Mouse (Mus musculus) fat pad, adult 2 months (tissue): ENCODE data around the gene D630039A03Rik.
"Not testable (repeated sequence)": the region's sequence is repeated elsewhere in the genome, so short reads cannot be mapped to it uniquely, and the experiment has no call there.

Experiments used
- DNase-seq: peaks from one replicate; pipeline ENCODE4 v3.0.0-alpha.2; 2011; ENCODE audit warnings: low read depth, low spot score; ENCODE audit errors: extremely low read depth

Gene D630039A03Rik

DNA sequence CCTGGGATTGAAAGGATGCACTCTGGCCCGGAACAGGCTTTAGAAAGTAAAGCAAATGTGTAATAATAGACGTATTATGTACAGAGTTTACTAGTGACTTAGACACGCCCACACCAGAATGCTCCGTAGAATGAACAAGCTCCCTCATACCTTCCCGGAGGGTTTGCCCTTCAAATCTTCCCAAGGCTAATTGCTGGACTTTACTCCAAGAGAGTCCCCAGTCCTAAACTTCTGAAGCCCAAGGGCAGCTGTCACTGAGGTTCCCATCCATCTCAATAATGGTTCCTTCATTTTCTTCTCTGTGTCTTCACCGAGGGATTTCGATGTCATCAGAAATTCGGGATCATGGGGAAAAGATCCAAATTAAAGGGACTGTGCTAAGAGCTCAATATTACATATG lies 26.3 kb downstream of the D630039A03Rik start:
- DNase-seq = no peak

DNA sequence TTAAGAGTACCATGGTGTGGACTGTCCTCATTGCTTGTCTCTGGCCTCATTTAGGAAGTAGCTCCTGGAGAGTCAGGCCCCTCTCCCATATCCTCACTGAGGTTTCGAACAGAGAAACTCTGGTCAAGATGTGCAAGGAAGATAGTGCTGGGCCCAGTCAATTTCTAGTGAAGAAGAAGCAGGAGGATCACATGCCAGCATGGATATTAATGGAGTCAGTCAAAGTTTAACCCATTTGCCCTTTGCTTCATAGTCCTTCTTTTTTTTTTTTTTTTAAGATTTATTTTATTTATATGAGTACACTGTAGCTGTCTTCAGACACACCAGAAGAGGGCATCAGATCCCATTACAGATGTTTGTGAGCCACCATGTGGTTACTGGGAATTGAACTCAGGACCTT lies 27.1 kb downstream of the D630039A03Rik start:
- not testable (repeated sequence) for DNase-seq

DNA sequence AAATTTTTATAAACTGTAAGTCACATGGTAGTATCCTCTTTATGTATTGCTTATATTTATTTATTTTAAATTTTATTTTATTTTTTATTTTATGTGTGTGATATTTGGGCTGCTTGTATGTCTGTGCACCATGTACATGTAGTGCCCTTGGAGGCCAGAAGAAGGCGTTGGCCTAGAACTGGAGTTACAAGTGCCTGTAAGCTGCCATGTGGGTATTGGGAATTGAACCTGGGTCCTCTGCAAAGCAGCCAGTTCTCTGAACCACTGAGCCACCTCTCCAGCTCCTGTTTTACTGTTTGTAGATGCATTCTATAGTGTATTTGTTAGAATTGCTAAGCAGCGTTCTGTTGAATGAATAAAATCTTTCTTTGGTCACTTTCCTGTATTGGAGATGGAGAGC lies 27.9 kb downstream of the D630039A03Rik start:
- DNase-seq = no peak

DNA sequence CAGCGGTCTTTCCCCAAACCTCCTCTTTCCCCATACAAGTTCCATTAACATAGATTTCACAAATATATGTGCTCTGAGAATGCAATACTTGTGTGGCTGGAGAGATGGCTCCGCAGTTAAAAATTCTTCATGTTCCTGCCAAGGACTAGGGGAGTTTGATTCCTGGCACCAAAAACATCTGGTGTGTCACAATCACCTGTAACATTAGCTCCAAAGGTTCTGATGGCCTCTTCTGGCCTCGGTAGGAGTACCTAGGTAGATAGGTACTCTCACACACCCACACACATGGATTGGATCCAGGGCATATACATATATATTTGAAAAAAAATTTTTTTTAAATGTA lies 29.2 kb downstream of the D630039A03Rik start:
- peak; percentile 56 for DNase-seq

DNA sequence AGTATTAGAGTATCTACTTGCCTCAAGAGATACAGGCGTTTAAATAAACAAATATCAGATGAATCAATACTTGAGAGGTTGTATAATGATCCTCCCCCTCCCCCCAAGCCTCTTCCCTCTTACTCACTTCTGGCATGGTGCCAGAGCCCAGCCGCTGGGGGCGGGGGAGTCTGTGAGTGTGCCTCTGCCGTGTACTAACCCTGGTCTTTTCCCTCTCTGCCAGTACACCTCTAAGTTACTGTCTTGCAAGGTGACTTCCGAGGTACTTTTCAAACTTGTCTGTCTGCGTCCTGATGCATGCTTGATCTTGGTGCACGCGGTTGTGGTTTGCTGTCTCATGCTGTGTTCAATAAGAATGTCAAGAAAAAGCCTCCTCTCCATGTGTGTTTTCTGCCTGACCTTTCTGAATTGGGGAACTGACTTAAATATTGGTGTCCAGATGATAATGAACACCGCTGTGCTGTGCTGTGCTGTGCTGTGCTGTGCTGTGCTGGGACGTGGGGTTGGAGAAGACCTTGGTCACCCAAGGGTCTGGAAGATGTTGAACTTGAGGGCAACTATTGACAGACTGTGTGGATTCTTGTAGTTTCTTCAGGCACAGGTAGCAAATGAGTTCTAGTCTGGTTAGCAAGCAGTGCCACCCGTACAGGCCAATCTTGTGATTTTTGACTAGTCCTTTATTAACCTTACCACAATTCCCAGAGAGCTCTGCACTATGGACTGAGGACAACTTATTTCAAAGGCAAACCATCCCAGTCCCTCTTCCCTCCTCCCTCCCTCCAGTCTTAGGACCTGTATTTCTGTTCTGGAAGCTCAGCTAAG lies 29.8 kb downstream of the D630039A03Rik start:
- DNase-seq = no peak

DNA sequence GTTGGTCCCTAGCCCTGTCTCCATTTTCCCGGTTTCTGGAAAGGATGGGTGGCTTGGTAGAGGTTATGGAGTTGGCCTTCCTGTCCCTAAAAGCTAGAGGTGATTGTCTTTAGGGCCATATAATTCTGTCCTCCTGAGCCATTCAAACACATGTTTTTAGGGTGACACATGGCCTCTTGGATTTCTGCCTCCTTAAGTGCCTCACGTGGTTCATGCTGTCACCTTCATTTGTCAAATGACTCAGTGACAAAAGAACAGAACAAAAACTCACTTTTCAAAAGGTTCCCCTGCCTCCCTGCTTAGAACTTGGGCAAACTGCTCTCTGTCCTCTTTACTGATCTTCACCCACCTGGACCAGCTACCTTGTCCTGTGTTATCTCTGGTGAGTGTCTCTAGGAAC lies 30.9 kb downstream of the D630039A03Rik start:
- DNase-seq = no peak

DNA sequence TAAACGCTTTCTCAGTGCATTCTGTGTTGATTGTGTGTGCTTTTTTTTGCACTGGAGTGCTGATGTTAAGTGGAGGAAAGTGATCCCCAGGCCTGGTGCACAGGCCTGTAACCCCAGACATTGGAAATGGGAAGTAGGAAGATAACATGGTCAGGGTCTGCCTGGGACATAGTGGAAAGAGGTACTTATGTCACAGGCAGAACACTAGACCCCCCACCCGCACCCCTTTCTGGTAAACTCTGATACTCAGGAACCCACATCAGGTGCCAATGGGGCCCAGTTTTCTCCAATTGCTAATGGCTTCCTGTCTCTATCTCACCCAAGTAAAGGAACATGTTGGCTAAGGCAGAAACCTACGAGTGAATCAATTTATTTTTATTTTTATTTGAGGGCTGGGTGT lies 31.6 kb downstream of the D630039A03Rik start:
- no peak for DNase-seq

DNA sequence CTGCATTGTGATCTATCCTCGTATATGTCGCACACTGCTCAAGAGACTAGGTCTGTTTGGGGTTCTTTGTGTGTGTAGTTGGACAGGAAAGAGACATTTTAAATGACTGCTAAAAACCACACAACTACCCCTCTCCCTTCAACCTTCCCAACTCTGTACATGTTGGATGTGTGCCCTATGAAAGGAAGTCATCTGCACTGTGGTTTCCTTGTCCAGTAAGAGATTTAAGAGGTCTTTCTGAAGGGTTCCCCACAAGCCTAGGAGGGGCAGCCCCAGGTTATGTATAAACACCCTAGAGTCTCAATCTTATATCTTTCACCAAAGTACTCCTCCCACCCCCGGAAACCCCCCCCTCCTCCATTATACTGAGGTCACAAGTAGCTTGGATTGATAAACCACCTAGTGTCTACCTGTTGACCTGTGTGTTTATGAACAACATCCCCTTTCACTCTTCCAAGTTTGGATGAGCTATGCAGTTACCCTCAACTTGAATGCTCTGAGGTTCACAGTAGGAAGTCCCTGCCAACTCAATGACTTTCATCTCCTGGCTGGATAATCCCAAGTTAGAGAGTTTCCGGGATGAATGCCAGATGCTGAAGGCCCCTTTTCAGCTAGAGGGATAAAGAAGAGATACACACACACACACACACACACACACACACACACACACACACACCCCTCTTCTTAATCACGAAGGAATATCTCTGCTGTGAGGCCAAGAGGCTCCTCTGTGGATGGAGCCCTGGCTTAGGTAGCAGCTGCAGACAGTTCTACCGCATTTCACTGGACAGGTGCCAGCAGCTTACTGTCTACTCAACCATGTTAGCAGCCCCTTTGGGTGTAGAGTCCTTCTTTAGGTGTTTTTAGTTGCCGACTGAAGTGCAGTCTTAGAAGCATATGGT lies 32.3 kb downstream of the D630039A03Rik start:
- no peak for DNase-seq

DNA sequence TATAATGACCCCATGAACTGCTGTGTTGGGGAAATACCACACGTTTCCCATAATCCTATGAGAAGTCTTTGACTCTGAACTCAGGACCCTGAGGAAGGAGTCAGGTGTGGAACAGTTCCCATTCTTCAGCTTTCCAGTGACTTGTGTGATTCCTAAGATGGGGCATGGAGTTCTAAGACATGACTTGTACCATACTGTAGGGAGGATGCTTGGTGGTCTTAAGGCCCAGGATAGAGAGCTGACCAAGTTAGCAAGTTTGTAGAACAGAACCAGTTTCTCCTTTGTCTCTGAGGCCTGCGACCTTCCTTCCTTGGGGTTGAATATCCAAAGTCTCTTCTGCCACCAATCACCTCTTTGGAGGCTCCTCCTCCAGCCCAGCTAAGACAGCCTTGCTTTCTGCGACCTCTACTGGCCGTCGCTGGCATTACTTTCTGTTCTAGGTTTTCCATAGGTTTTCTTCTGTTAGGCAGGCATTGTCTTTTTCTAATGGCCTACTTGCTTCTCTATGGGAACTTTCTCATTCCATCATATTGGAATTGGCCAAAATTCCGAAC lies 36.2 kb downstream of the D630039A03Rik start:
- no peak for DNase-seq

DNA sequence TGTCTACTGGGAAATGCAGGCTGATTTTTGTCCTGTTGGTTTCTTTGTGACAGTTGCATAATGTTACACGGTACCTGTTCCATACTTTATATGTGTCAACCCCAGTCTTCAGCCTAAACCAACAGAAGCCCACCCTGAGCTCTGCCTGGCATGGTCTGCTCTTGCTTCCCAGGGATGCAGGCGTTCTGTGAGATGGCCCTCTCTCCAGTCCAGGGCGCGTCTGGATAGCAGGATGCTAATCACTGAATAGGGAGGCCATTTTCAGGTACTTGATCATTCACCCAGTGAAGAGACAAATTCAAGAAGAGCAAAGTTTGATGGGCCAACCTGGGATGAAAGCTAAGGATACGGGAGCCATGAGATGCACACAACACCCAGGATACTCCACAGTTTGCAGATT lies 37.0 kb downstream of the D630039A03Rik start:
- DNase-seq = no peak

DNA sequence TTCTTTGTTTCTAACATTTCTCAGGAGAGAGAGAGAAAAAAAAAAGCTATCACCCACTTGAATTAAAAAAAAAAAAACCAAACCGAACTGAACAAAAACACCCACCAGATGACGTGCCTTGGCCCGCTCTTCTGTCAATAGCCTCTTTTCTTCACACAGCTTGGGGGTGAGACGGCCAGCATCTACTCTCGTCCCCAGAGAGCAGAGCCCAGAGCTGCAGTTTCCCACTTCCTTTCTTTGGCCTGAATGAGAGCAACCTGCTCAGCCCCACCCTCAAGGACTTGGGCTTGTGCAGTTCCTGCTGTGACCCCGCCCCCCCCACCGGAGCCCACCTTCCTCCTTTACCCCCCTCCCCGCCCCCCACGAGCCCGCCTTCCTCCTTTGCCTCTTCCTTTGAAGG lies 48.6 kb downstream of the D630039A03Rik start:
- no peak for DNase-seq

DNA sequence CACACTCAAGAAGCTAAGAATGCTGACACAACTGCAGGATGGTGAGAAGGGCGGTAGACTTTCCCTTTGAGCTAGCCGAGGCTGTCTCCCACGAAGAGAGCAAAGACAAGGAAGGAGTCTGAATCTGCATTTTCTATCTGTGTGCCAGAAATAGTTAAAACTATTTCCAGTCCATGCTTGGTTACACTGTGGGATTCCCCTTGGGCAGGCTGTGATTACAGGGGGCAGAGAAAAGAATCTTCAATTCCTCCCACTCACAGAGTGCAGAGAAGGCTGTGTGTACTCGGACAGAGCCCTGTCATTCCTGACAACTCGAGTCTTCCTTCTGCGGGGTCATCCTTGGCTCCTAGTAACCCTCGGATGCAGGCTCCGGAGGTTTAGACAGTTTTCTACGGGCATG lies 49.1 kb downstream of the D630039A03Rik start:
- no peak for DNase-seq

DNA sequence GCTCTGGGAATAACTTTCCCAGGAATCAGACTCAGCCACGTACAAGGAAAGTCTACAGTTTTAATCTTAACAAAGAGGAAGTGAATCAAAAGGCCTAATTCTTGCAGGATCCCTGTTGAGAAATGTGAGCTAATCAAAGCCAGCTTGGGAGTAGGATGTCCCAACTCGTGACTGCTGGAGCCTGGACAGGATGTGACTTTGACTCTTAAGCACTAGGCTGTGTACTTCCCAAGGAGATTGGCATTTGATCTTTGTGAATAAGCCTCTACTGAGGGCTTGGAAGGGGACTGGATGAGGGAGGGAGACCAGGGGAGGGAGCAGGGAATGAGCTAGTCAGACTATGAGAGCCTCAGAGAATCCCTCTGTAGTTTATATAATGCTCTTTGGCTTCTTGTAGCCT lies 50.0 kb downstream of the D630039A03Rik start:
- DNase-seq = no peak

DNA sequence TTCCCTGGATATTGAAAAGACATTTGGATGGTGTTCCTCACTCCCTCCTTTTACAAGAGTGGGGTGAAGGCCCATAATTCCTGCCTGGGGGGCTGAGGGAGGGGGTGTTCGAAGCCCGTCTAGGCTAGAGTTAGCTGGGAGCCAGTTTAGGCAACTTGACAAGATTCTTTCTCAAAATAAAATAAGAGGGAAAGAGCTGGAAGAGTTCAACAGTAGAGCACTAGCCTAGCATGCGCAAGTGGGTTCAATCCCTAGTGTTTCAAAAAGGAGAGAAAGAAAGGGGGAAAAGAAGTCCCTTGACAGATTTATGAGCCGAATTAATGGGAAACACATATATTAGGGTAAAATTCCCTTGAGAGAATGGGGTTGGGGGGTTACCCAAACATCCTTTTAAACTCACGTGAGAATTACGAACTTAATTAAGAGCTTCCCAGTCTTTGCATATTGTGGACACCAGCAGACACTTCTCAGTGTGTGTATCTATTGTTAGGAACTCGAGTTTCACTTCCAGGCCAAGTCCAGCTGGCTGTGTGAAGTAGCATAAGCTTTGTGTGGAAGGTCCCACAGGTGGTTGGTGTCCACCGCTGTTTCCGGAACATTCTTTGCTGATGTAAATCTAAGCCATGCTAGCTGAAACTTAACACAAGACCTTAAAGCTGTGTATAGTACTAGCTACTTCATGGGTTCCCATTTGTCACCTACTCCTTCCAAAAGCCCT lies 53.7 kb downstream of the D630039A03Rik start:
- no peak for DNase-seq

DNA sequence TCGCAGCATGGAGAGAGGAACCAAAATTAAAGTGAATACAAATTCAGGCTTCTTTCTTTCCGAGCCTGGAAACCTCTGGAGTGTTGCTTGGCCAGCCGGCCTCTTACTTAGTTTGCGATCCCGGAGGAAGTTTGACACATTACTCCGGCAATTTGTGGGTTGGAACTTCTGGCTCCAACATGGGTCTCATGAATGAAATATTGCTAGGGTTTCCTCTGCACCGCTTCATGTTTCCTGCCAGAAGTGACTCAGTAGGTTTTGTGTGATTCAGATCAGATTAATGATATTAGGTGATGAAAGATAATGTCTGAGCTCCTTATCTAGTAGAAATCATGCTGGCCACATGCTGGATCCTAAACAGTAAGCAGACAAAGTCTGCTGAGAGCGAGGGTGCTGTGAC lies 54.2 kb downstream of the D630039A03Rik start:
- DNase-seq = no peak

DNA sequence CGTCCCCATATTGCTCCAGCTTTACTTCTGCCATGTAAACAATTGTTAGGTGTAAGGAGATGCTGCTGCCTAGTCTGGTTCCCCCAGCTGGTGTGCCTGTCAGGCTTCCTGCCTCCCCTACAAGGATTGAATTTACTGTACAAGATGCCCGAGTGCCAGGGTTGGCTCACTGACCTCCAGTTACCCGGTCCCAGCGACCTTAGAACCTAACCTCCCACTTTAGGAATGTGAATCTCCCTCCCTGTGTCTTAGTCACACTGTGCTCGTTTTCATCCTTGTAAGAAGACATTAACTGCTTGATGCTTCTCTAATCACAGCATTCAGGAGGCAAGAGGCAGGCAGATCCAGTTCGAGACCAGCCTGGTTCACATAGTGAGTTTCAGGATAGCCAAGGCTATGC lies 54.9 kb downstream of the D630039A03Rik start:
- DNase-seq = no peak

DNA sequence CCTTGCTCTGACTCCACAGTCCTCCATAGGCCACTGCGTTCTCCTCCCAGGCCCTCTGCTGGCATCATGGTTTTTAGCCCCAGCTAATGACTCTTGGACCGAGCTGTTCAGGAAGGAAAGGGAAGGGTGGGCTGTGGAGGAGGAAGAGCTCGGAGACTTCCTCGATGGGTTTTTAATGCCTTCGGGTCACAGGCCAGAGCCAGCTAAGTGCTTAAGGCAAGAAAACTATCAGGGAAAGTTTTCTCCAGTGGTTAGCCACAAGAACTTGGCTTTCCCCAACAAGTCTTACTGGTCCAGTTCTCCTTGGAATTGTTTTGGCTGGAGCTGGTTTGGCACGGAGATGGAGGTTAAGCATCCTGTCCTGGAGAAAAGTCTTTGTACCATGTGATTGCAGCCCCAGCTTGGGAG lies 55.9 kb downstream of the D630039A03Rik start:
- no peak for DNase-seq
